Mouse (Mus musculus): ENCODE results near the gene Gm5168.
"Not testable (repeated sequence)": the region's sequence is repeated elsewhere in the genome, so short reads cannot be mapped to it uniquely, and the experiment has no call there.

Gm5168 gene

DNA sequence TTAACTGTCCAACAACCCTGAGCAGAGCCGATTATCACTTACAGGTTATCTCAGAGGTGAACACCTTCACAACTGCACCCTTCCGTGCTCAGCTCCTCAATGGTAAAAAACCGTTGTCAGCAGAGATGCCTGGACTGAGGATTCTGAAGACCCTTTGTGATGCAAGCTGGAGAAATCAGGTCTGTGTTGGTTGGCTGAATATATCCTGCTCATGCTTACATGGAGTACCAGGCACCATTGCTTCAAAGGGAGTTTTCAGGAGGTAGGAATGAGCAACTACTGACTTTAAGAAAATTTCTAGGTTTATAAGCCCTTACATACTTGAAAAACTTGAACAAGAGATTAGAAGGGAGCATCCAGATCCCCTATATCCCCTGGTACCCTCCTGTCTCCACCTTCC, at the start of gene Gm5168:
Gene Gm5168, minus strand, starts transcription at position 101 of the 400 bp plus-strand sequence.
- DNase-seq, result not testable (repeated sequence)
